Mouse (Mus musculus) ES-E14 (cell line): ENCODE measurements around the gene Rin2.

Experiments used
- HCFC1 ChIP-seq: IDR thresholded peaks from 2 replicates; pipeline ENCODE4 v1.6.1; 2012; ENCODE audit warnings: low read length, inconsistent platforms, borderline replicate concordance; ENCODE audit not compliant: insufficient read depth
- ZC3H11A ChIP-seq: IDR thresholded peaks from 2 replicates; pipeline ENCODE4 v1.6.1; 2012; ENCODE audit warnings: low read depth, mild to moderate bottlenecking, inconsistent platforms, low read length, borderline replicate concordance
- ZNF384 ChIP-seq: IDR thresholded peaks from 2 replicates; pipeline ENCODE4 v1.6.1; 2012; ENCODE audit warnings: low read depth, low read length, inconsistent platforms

DNA sequence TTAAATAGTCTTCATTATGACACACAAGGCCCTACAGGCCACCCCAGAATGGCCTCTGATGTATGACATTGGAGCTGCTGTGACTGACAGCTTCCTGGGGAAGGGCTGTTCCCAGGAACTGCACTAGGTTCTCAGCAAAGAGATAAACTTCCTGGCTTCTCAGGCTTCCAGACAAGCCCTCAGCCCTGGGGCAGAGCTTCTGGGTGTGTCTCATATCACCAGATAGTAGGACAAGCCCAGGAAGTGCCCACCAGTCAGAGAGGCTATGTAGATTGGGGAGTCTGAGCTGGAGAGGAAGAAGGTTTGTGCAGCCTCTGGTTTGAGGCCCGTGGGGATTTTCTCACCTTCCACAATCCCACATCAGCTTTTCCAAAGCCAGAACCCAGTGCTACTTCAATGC, 122.8 kb downstream of the Rin2 start:
- TF ChIP-seq ZNF384 (no peak), ZC3H11A (no peak), HCFC1 (no peak)
